Mouse (Mus musculus): ENCODE data around the gene Cwc15. TPM values are rescaled to one million over a fixed set of nuclear protein-coding genes. Genes with fewer than 3 reads are reported as not detected.

The Cwc15 gene
- polyA plus RNA-seq, 1 experiment from 2014 or later = 185 TPM

DNA sequence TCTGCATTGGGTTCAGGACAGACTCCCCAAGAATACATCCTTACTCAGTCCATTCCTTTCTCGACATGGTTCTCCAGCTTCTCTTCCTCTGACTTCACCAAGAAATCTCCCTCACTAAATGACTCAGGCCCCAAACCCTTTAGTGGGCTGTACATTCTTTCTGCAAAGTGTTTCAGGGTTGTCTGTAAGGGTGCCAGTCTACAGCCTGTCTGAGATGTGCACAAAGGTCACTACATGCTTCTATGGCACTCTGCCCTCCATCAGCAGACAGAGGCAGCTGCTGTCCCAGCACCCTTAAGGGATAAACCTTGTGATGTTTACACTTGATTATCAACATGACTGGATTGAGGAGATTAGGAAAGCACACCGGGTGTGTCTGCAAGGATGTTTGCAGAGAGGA lies 21.3 kb downstream of the Cwc15 start:
- no peaks in the 10 kb centered on the region for H3K4me1 ChIP-seq
- no peaks in the 10 kb centered on the region for H3K36me3 ChIP-seq
- 64% methylated on average over 2 of the region's 2 CpGs for WGBS
- no peaks in the 10 kb centered on the region for H3K27me3 ChIP-seq (replicated peaks)
- H3K9me3 ChIP-seq = no peaks in the 10 kb centered on the region
- no peak overlapping the region for H3K9ac ChIP-seq
- H3K27ac ChIP-seq = no peak overlapping the region
- ATAC-seq (ENCODE audit: low FRiP score, low read depth) = no peak
- H3K4me2 ChIP-seq (replicated peaks) = no peak overlapping the region
- no peak overlapping the region for H3K4me3 ChIP-seq

DNA sequence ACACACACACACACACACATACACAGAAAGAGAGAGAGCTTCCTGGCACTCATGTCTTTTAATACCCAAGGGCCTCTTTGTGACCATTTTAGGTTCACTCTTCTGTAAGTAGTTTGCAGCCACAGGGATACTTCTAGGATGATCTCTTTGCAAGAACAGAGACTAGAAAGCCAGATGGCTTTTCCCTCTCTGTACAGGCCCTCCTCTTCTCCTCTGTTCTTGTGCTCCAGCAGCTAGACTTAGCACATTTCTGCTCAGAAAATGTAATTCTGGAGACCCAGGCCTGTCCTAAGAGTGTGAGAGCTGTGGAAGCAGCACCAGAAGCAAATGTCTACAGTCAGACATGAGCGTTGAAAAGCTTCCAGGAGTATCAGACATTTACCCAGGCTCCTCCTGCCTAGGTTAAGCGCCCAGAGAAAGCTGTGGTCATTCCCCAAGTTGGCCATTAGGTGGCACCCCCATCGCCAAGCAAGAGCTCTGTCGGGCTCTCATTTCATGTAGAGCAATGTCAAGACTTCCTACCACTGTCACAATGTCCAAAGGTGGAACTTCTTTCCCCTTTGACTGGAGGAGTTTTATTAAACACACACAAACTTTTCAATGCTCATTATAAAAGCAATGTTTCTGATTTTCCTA lies 23.1 kb downstream of the Cwc15 start:
- H3K9me3 ChIP-seq = no peaks in the 10 kb centered on the region
- 15% methylated on average over 4 of the region's 4 CpGs for WGBS

DNA sequence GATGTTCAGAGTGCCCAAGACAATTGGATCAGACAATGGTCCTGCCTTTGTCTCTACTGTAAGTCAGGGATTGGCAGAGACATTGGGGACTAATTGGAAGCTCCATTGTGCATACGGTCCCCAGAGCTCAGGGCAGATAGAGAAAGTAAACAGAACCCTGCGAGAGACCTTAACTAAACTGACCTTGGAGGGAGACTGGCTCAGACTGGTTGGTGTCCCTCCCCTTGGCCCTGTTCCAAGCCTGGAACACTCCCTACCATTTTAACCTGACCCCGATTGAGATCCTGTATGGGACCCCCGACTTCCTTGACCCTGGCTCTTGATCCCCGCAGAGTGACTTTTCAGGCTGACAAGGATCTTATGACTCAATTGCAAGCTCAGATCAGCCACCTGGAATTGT lies 29.6 kb downstream of the Cwc15 start:
- Histone ChIP-seq H3K4me3 (no peak overlapping the region), H3K9me3 (no peaks in the 10 kb centered on the region), H3K4me1 (no peaks in the 10 kb centered on the region), H3K4me2 (replicated peaks) (no peak overlapping the region), H3K9ac (no peak overlapping the region), H3K27me3 (replicated peaks) (no peaks in the 10 kb centered on the region), H3K36me3 (no peaks in the 10 kb centered on the region), H3K27ac (no peak overlapping the region)
- WGBS = 85% methylated on average over 5 of the region's 5 CpGs
- ATAC-seq (ENCODE audit: low FRiP score, low read depth) = no peak

More for the DNA sequence above, 23.1 kb downstream of the Cwc15 start:
- Histone ChIP-seq H3K4me1 (no peaks in the 10 kb centered on the region), H3K27me3 (replicated peaks) (no peaks in the 10 kb centered on the region), H3K36me3 (no peaks in the 10 kb centered on the region), H3K9ac (no peak overlapping the region), H3K27ac (no peak overlapping the region), H3K4me2 (replicated peaks) (no peak overlapping the region), H3K4me3 (no peak overlapping the region)
- ATAC-seq (ENCODE audit: low FRiP score, low read depth) = 0 out of 2 replicates have a peak, but pooled peaks have one; percentile 33

DNA sequence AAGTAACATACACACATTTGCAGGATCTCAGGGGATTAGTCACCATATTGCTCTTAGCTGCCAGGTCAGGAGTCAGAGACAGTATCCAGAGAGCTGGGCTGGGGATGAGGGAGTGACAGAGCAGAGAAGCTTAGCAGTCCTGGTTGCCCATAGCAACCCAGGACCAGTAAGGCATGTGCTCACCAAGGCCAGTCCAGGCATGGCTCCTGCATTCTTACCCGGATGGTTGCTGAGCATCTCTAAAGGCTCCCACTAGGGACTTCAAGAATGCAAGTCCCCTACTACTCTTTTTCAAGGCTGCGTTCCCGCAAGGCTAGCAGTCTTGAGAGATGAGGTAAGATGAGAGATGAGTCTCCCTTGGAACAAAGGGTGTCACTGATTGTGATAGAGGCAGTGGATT lies 31.9 kb downstream of the Cwc15 start:
- 27% methylated on average over 3 of the region's 3 CpGs for WGBS
- H3K9ac ChIP-seq = no peak overlapping the region
- no peak overlapping the region for H3K4me3 ChIP-seq
- no peaks in the 10 kb centered on the region for H3K36me3 ChIP-seq
- ATAC-seq (ENCODE audit: low FRiP score, low read depth) = peak; percentile 66; the same call in 1 of the 2 replicates
- H3K27ac ChIP-seq = no peak overlapping the region
- H3K4me1 ChIP-seq = no peaks in the 10 kb centered on the region
- no peak overlapping the region for H3K4me2 ChIP-seq (replicated peaks)
- H3K9me3 ChIP-seq = no peaks in the 10 kb centered on the region
- no peaks in the 10 kb centered on the region for H3K27me3 ChIP-seq (replicated peaks)

DNA sequence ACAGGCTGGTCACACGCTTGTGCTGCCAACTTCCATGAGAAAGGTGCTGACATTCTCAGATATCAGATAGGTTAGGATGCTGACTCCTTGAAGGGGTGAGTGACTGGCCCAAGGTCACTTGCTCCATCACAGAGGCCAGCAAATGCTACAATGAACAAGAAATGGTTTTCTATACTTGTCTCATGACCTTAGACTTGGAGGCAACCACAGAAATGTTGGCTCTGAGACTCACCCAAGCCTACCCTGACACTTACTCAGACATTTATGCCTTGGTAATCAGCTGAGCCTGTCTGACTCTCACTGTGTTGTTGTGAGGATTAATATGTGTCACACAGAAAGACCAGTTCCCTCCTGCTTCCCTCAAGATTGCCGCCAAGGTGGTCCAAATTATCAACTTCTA lies 33.2 kb downstream of the Cwc15 start:
- no peak overlapping the region for H3K27ac ChIP-seq
- no peak overlapping the region for H3K9ac ChIP-seq
- H3K9me3 ChIP-seq = no peaks in the 10 kb centered on the region
- H3K4me2 ChIP-seq (replicated peaks) = no peak overlapping the region
- no peaks in the 10 kb centered on the region for H3K27me3 ChIP-seq (replicated peaks)
- no peak for ATAC-seq (ENCODE audit: low FRiP score, low read depth)
- H3K4me3 ChIP-seq = no peak overlapping the region
- H3K36me3 ChIP-seq = no peaks in the 10 kb centered on the region
- H3K4me1 ChIP-seq = no peaks in the 10 kb centered on the region
- 90% methylated on average over 2 of the region's 2 CpGs for WGBS

DNA sequence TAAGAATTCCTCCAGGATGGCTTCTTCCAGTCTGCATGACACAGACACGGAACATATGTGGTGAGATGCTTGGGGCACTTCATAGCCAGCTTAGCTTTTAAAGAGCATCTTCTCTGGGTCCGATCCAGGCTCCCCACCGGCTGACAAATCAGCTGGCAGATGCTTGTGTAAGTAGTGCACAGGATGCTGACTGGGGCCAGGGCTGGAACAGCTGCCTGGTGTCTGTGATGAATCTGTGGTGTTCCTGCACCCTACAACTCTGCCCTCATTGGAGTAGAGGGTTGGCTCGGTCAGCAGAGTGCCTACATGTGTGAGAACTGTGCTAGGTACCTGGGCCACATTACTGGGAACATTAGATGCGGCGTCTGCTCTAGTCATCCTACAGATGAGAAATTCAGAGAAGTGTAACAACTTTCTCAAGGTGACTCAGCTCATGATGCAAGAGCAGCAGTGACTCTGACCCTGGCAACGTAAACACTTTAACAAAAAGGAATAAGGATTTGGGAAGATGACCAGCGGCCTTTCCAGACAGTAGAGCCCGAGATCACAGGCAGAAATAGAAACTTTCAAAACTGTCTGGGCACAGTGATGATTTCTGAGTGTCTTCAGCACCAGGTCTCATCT lies 34.5 kb downstream of the Cwc15 start:
- Histone ChIP-seq H3K4me1 (no peaks in the 10 kb centered on the region), H3K9me3 (no peaks in the 10 kb centered on the region), H3K27ac (no peak overlapping the region), H3K27me3 (replicated peaks) (no peaks in the 10 kb centered on the region), H3K4me2 (replicated peaks) (no peak overlapping the region), H3K4me3 (no peak overlapping the region), H3K9ac (no peak overlapping the region), H3K36me3 (peaks cover 3% of the 10 kb centered on the region; the same call in 1 of the 2 replicates)
- ATAC-seq (ENCODE audit: low FRiP score, low read depth) = no peak
- 92% methylated on average over 9 of the region's 9 CpGs for WGBS

DNA sequence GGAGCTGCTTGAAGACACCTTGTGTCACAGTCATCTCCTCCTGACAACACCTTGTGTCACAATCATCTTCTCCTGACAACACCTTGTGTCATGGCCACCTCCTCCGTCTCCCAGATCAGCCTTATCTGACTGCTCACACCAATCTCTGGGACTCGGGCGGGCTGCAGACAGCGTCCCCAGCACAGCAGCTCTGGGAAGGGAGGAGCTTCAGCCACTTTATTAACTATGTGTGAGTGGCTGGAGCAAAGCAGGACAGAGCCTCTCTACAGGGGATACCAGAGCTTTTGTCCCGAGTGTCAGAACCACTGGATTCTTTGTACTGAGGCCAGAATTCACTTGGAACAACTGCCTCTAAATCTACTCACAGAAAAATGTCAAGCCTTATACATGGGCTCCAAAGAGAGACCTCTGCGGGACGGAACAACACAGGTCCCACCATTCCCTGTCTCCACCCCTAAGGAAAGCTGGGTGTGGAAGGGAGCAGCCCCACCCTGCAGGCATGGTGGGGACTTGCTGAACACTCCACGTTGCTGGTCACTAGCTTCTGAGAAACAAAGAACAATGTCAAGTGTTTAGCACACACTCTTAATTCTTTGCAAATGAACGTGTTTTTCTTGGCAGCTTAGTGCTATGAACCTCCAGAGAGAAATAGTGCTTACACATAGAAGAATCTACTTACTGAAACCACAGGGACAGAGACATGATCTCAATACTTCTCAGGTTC lies 43.8 kb downstream of the Cwc15 start:
- H3K4me3 ChIP-seq = no peak overlapping the region
- no peaks in the 10 kb centered on the region for H3K27me3 ChIP-seq (replicated peaks)
- H3K27ac ChIP-seq = no peak overlapping the region
- no peaks in the 10 kb centered on the region for H3K9me3 ChIP-seq
- H3K4me2 ChIP-seq (replicated peaks) = no peak overlapping the region
- H3K36me3 ChIP-seq = peaks cover 72% of the 10 kb centered on the region
- no peaks in the 10 kb centered on the region; the same call in 1 of the 2 replicates for H3K4me1 ChIP-seq
- ATAC-seq (ENCODE audit: low FRiP score, low read depth) = no peak
- no peak overlapping the region for H3K9ac ChIP-seq
- WGBS = 57% methylated on average over 9 of the region's 9 CpGs

DNA sequence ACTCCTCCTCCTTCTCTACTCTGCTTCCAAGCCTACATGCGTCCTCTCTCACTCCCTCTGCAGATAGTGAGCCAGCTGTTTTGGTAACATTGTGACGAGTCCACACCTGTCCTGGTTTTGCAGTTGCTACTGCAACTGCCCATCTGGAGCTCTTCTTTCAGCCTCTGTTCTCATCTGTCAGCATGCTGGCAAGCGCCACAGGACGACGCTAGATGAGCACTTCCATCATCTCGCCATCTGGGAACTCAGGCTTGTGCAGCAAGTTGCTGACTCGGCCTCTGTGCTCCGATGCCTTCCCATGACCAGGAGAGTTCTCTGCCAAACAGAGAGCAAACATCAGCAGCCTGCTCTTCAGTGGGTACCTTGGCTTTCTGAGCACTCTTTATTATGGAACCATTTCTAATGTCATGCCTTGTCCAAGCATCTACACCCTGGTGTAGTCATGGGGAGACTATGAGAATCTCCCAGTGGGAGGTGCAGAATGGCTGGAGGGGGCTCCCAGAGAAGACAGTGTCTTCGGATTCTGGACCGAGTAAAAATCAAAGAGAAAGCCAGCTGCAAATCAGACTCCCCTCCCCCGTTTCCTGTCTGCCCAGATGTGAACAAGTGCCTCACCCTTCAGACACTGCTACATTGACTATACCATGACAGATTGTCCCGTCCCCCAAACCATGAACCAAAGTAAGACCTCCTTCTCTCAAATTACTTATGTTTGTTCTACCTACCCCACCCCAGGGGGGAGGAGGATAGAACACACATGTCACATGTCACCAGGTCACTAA lies 47.4 kb downstream of the Cwc15 start:
- WGBS = 75% methylated on average over 12 of the region's 12 CpGs
- Histone ChIP-seq H3K4me1 (no peaks in the 10 kb centered on the region; the same call in 1 of the 2 replicates), H3K9ac (no peak overlapping the region), H3K4me2 (replicated peaks) (no peak overlapping the region), H3K27me3 (replicated peaks) (no peaks in the 10 kb centered on the region), H3K27ac (no peak overlapping the region), H3K4me3 (no peak overlapping the region), H3K36me3 (peaks cover 78% of the 10 kb centered on the region), H3K9me3 (no peaks in the 10 kb centered on the region)
- ATAC-seq (ENCODE audit: low FRiP score, low read depth) = no peak

DNA sequence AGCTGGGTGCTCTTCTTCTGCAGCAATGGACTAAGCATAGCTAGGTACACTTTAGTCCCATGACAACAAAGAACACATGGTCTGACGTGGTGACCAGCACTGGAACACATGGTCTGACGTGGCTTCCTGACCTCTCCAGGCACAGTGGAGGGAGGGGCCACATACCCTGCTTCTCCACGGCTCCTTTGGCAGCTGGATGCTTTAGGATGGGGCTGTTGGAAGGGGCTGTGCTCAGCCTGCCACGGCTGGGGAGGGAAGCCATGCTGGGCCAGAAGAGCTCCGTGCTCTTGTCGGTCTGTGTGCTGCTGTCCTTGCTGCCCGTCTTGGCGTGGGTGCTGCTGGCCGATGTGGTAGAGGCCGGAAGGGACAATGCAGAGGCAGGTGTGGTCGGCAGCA lies 47.9 kb downstream of the Cwc15 start:
- no peak overlapping the region for H3K27ac ChIP-seq
- ATAC-seq (ENCODE audit: low FRiP score, low read depth) = no peak
- H3K27me3 ChIP-seq (replicated peaks) = no peaks in the 10 kb centered on the region
- H3K36me3 ChIP-seq = peaks cover 76% of the 10 kb centered on the region
- H3K9ac ChIP-seq = no peak overlapping the region
- WGBS = 78% methylated on average over 11 of the region's 11 CpGs
- no peaks in the 10 kb centered on the region; the same call in 1 of the 2 replicates for H3K4me1 ChIP-seq
- H3K9me3 ChIP-seq = no peaks in the 10 kb centered on the region
- no peak overlapping the region for H3K4me3 ChIP-seq
- H3K4me2 ChIP-seq (replicated peaks) = no peak overlapping the region

DNA sequence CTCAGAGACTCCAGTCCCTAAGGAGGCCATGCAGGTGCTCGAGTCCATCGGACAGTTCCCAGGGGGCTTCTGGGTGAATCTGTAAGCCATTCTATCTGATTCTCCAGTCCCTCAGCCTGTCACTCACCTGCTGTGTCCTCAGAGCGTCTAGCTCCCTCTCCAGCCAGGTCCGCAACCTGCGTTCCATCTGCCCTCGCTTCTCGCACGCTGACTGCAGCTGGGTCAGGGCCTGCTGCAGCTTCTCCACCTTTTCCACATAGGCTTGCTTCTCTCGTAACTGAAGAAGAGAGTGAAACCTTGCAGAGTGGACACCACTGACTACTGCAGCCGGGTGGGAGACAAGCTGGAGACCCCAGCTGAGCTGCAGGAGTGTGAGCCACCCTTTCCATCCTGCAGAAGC lies 57.9 kb downstream of the Cwc15 start:
- H3K4me1 ChIP-seq = no peaks in the 10 kb centered on the region
- H3K27ac ChIP-seq = no peak overlapping the region
- peaks cover 84% of the 10 kb centered on the region for H3K36me3 ChIP-seq

DNA sequence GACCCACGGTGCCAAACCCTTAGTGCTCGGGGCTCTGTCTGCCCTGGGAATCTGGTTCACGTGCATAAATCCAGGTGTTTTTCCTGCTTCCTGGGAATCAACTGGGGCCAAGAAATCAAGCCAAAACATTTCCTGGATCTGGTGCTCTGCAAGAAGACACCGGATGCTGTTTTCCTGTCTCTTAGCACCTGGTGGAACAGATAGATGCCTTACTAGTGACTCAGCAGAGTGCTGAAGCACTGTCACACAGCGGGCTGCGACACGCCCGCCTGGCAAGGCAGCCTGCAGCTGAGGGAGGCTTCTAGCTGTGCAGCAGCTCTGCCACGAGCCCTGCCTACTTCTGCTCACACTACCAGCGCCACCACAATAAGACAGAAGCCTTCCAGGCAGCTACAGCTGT lies 59.0 kb downstream of the Cwc15 start:
- Histone ChIP-seq H3K36me3 (peaks cover 81% of the 10 kb centered on the region), H3K27ac (no peak overlapping the region)
- WGBS = 87% methylated on average over 10 of the region's 10 CpGs

More for the DNA sequence above, 57.9 kb downstream of the Cwc15 start:
- H3K27me3 ChIP-seq (replicated peaks) = no peaks in the 10 kb centered on the region
- H3K9me3 ChIP-seq = no peaks in the 10 kb centered on the region
- ATAC-seq (ENCODE audit: low FRiP score, low read depth) = no peak
- H3K9ac ChIP-seq = no peak overlapping the region
- H3K4me2 ChIP-seq (replicated peaks) = no peak overlapping the region
- no peak overlapping the region for H3K4me3 ChIP-seq
- WGBS = 92% methylated on average over 10 of the region's 10 CpGs

DNA sequence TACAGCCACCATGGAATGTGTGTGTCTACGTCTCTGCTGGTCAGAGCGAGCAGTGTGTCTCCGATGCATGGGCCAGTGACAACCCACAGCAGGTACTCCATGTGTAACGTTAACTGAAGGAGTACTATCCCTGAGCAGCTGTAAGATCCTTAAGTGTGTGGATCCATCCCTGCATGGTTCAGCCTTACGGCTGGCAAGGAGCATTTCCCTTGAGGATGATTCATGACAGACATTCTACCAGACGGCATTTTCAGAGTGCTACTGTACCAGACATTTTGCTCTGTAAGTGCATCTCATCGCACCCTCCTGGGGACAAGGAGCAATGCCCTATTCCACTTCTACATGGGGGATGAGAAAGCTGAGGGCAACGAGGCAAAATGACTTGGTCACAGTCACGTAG lies 59.6 kb downstream of the Cwc15 start:
- WGBS = 84% methylated on average over 9 of the region's 9 CpGs
- ATAC-seq (ENCODE audit: low FRiP score, low read depth) = no peak
- no peak overlapping the region for H3K4me3 ChIP-seq

More for the DNA sequence above, 59.0 kb downstream of the Cwc15 start:
- Histone ChIP-seq H3K9me3 (no peaks in the 10 kb centered on the region), H3K4me2 (replicated peaks) (no peak overlapping the region), H3K27me3 (replicated peaks) (no peaks in the 10 kb centered on the region), H3K4me1 (no peaks in the 10 kb centered on the region), H3K4me3 (no peak overlapping the region), H3K9ac (no peak overlapping the region)
- no peak for ATAC-seq (ENCODE audit: low FRiP score, low read depth)

More for the DNA sequence above, 59.6 kb downstream of the Cwc15 start:
- no peak overlapping the region for H3K27ac ChIP-seq
- no peaks in the 10 kb centered on the region for H3K9me3 ChIP-seq
- peaks cover 78% of the 10 kb centered on the region for H3K36me3 ChIP-seq
- H3K4me2 ChIP-seq (replicated peaks) = no peak overlapping the region
- no peaks in the 10 kb centered on the region for H3K4me1 ChIP-seq
- no peak overlapping the region for H3K9ac ChIP-seq
- no peaks in the 10 kb centered on the region for H3K27me3 ChIP-seq (replicated peaks)
